In genomic region chr8:12757231-12757940, GRCm38 (mm10) we compare ENCODE assay signal across 8 mouse cellular contexts. TPM values are rescaled to one million over a fixed set of nuclear protein-coding genes. Genes with fewer than 3 reads are reported as not detected.
A peak's percentile ranks its signal among the peaks of the same experiment; 100 is the strongest.
DNase-seq lines count a peak whose midpoint lies in the region; ATAC-seq and TF ChIP-seq lines count a peak whose summit lies in the region.

No protein-coding gene starts in this region.

- H3K27ac ChIP-seq in gastrocnemius, adult 2 months = peak overlapping the region; percentile 87
- peak overlapping the region; percentile 70 for H3K27ac ChIP-seq in midbrain, embryonic 16.5 days (ENCODE audit: low read length)

- H3K4me3 ChIP-seq in gastrocnemius, adult 2 months = peak overlapping the region; percentile 96
- peak overlapping the region; percentile 94 for H3K4me3 ChIP-seq in midbrain, embryonic 16.5 days (ENCODE audit: low read depth, low read length)

- no peak for TF ChIP-seq CTCF in gastrocnemius, adult 2 months (IDR thresholded peaks at IDR 0.05)

- peak; percentile 44 for DNase-seq in gastrocnemius, adult 2 months
- no peak for DNase-seq in gastrocnemius, postnatal 36 days
- DNase-seq in ZHBTc4 (ENCODE audit: low read depth, low spot score) = peak; percentile 35
- peak; percentile 43 for DNase-seq in embryo, embryonic 9.5 days (ENCODE audit: extremely low spot score)
- DNase-seq in heart, postnatal 4 days = peak; percentile 35
- DNase-seq in left cerebral cortex, postnatal 36 days (ENCODE audit: low spot score in 2 of 2) = peak; percentile 39 to 45
- peak; percentile 48 for DNase-seq in thymus, postnatal 14 days

- WGBS in midbrain, embryonic 16.5 days = under 1% methylated on average over 55 of the region's 61 CpGs

- peaks cover 11% of the 10 kb centered on the region for H3K4me1 ChIP-seq in midbrain, embryonic 16.5 days (ENCODE audit: control insufficient read depth, insufficient read depth, low read length)

- intact Hi-C loops in gastrocnemius, adult 2 months (cut with DNase I) = loop anchor here (5.0 to 10.0 kb wide), 3 partner anchors 55 to 347 kb away; partner anchors contain the start of genes Cul4a, Pcid2 and Tubgcp3
- intact Hi-C loops in gastrocnemius, postnatal 36 days (cut with DNase I) = no loop called here
- intact Hi-C loops in left cerebral cortex, postnatal 36 days (cut with DNase I) = loop anchor here (1.0 kb wide), 1 partner anchor 85 kb away; the partner anchor contains the start of gene Tubgcp3

- peak overlapping the region; percentile 95 for H3K9ac ChIP-seq in midbrain, embryonic 16.5 days (ENCODE audit: low read depth, low read length)

- no peaks in the 10 kb centered on the region for H3K9me3 ChIP-seq in midbrain, embryonic 16.5 days (replicated peaks; ENCODE audit: control insufficient read depth, low read length, poor library complexity, severe bottlenecking)

- peak overlapping the region; percentile 95 for H3K4me2 ChIP-seq in midbrain, embryonic 16.5 days (ENCODE audit: low read length)

- no peaks in the 10 kb centered on the region for H3K27me3 ChIP-seq in midbrain, embryonic 16.5 days (ENCODE audit: control insufficient read depth, insufficient read depth, low read depth, low read length)

- no peaks in the 10 kb centered on the region for H3K36me3 ChIP-seq in midbrain, embryonic 16.5 days (ENCODE audit: control insufficient read depth, insufficient read depth, low read length)

- peak; percentile 65 for ATAC-seq in midbrain, embryonic 16.5 days

RNA-seq across cellular contexts. Expression of gene Atp11a, which starts 0.6 kb away (rescaled TPM):
- 10 to 100 TPM; 27.1 to 30.9 TPM for total RNA-seq in gastrocnemius, adult 2 months (2021)
- total RNA-seq in gastrocnemius, postnatal 36 days (2021) = 10 to 100 TPM; 24.3 to 27.0 TPM
- 10 to 100 TPM; 85.5 to 97.3 TPM for total RNA-seq in heart, postnatal 4 days (2021)
- 10 to 100 TPM; 39.7 to 52.2 TPM for total RNA-seq in left cerebral cortex, postnatal 36 days (2021)
- polyA plus RNA-seq in midbrain, embryonic 16.5 days (2015; fragmentation: Nextera tagmentation; extraction: Ambion mirVana) = 10.3 and 13.6 TPM in 2 replicates

Comparison
In these comparisons a context has a peak if more than half of its experiments do, and no peak if none do; other contexts are left out.
1. DNase-seq: peak in gastrocnemius, adult 2 months (single experiment), ZHBTc4 (single experiment), embryo, embryonic 9.5 days (single experiment), heart, postnatal 4 days (single experiment), left cerebral cortex, postnatal 36 days (2 of 2) and thymus, postnatal 14 days (single experiment); none in gastrocnemius, postnatal 36 days (0 of 2).